In genomic region chr11:44519096-44519949, GRCm38 (mm10) we compare ENCODE assay signal across 8 mouse cellular contexts. TPM values are rescaled to one million over a fixed set of nuclear protein-coding genes. Genes with fewer than 3 reads are reported as not detected.
A peak's percentile ranks its signal among the peaks of the same experiment; 100 is the strongest.
DNase-seq lines count a peak whose midpoint lies in the region; ATAC-seq and TF ChIP-seq lines count a peak whose summit lies in the region.

No protein-coding gene starts in this region.

- H3K4me3 ChIP-seq in forebrain, embryonic 16.5 days (replicated peaks; ENCODE audit: low read length), result peak overlapping the region; percentile 61
- peak overlapping the region; percentile 95 for H3K4me3 ChIP-seq in kidney, postnatal 0 days (replicated peaks; ENCODE audit: low read depth, low read length)
- peak overlapping the region; percentile 98 for H3K4me3 ChIP-seq in midbrain, embryonic 10.5 days
- H3K4me3 ChIP-seq in stomach, embryonic 15.5 days (replicated peaks), result peak overlapping the region; percentile 100

- peak overlapping the region; percentile 70 for H3K9ac ChIP-seq in forebrain, embryonic 16.5 days (replicated peaks; ENCODE audit: low read depth, low read length)
- peak overlapping the region; percentile 91 for H3K9ac ChIP-seq in kidney, postnatal 0 days (ENCODE audit: low read depth, low read length)
- peak overlapping the region; percentile 85 for H3K9ac ChIP-seq in stomach, embryonic 15.5 days

- H3K27me3 ChIP-seq in forebrain, embryonic 16.5 days (replicated peaks; ENCODE audit: control insufficient read depth, insufficient read depth, low read length), result no peaks in the 10 kb centered on the region
- no peaks in the 10 kb centered on the region for H3K27me3 ChIP-seq in kidney, postnatal 0 days (ENCODE audit: insufficient read depth, low read length)
- H3K27me3 ChIP-seq in midbrain, embryonic 10.5 days (ENCODE audit: low read depth, poor library complexity, severe bottlenecking), result no peaks in the 10 kb centered on the region
- H3K27me3 ChIP-seq in stomach, embryonic 15.5 days (replicated peaks), result no peaks in the 10 kb centered on the region

- peak overlapping the region; percentile 87 for H3K27ac ChIP-seq in forebrain, embryonic 16.5 days (ENCODE audit: low read length)
- peak overlapping the region; percentile 95 for H3K27ac ChIP-seq in kidney, postnatal 0 days
- H3K27ac ChIP-seq in midbrain, embryonic 10.5 days (replicated peaks), result peak overlapping the region; percentile 100
- H3K27ac ChIP-seq in stomach, embryonic 15.5 days, result peak overlapping the region; percentile 92

- H3K4me2 ChIP-seq in forebrain, embryonic 16.5 days (ENCODE audit: low read length), result peak overlapping the region; percentile 79
- H3K4me2 ChIP-seq in kidney, postnatal 0 days (ENCODE audit: low read length), result peak overlapping the region; percentile 93
- H3K4me2 ChIP-seq in stomach, embryonic 15.5 days, result peak overlapping the region; percentile 92

- under 1% methylated on average over 35 of the region's 61 CpGs for WGBS in forebrain, embryonic 16.5 days
- under 1% methylated on average over 56 of the region's 61 CpGs for WGBS in kidney, postnatal 0 days
- under 1% methylated on average over 57 of the region's 61 CpGs for WGBS in midbrain, embryonic 10.5 days
- under 1% methylated on average over 42 of the region's 61 CpGs for WGBS in stomach, embryonic 15.5 days

- no peaks in the 10 kb centered on the region for H3K9me3 ChIP-seq in forebrain, embryonic 16.5 days (ENCODE audit: control insufficient read depth, low read length)
- no peaks in the 10 kb centered on the region for H3K9me3 ChIP-seq in kidney, postnatal 0 days (replicated peaks; ENCODE audit: low read length)
- H3K9me3 ChIP-seq in midbrain, embryonic 10.5 days (replicated peaks), result no peaks in the 10 kb centered on the region
- no peaks in the 10 kb centered on the region for H3K9me3 ChIP-seq in stomach, embryonic 15.5 days

- no peaks in the 10 kb centered on the region for H3K36me3 ChIP-seq in forebrain, embryonic 16.5 days (ENCODE audit: control insufficient read depth, insufficient read depth)
- no peaks in the 10 kb centered on the region for H3K36me3 ChIP-seq in kidney, postnatal 0 days (ENCODE audit: insufficient read depth, low read length)
- peaks cover 6% of the 10 kb centered on the region for H3K36me3 ChIP-seq in midbrain, embryonic 10.5 days
- no peaks in the 10 kb centered on the region for H3K36me3 ChIP-seq in stomach, embryonic 15.5 days

- TF ChIP-seq POLR2A in brain, embryonic 14.5 days (IDR thresholded peaks at IDR 0.05; ENCODE audit: borderline replicate concordance, extremely low read depth, insufficient read depth, insufficient read length, poor library complexity, severe bottlenecking), result no peak

- peaks cover 13% of the 10 kb centered on the region for H3K4me1 ChIP-seq in forebrain, embryonic 16.5 days (replicated peaks; ENCODE audit: control insufficient read depth, insufficient read depth, low read length)
- peaks cover 15% of the 10 kb centered on the region; the same call in 1 of the 2 replicates for H3K4me1 ChIP-seq in kidney, postnatal 0 days (replicated peaks; ENCODE audit: insufficient read depth, low read length)
- peaks cover 46% of the 10 kb centered on the region for H3K4me1 ChIP-seq in midbrain, embryonic 10.5 days
- peaks cover 10% of the 10 kb centered on the region; the same call in 1 of the 2 replicates for H3K4me1 ChIP-seq in stomach, embryonic 15.5 days

- peak; percentile 38 to 39 for DNase-seq in adrenal gland, adult 18-20 months (ENCODE audit: low spot score in 2 of 2)
- no peak for DNase-seq in adrenal gland, postnatal 25 days
- DNase-seq in 3134 (ENCODE audit: extremely low read depth, insufficient read length, low spot score), result peak; percentile 50
- DNase-seq in brain, embryonic 14.5 days (ENCODE audit: low read depth), result peak; percentile 61
- peak; percentile 53 for DNase-seq in kidney, postnatal 0 days (ENCODE audit: low spot score)
- DNase-seq in midbrain, embryonic 10.5 days (ENCODE audit: low spot score), result peak; percentile 75

- no peak for TF ChIP-seq CTCF in brain, embryonic 14.5 days (IDR thresholded peaks at IDR 0.05; ENCODE audit: borderline replicate concordance, extremely low read depth, insufficient read depth, insufficient read length)
- TF ChIP-seq CTCF in kidney, postnatal 0 days (IDR thresholded peaks at IDR 0.05; ENCODE audit: low read depth), result no peak

- peak; percentile 54 for ATAC-seq in forebrain, embryonic 16.5 days
- peak; percentile 58 for ATAC-seq in kidney, postnatal 0 days (replicated peaks; ENCODE audit: low FRiP score, low read depth)
- ATAC-seq in stomach, embryonic 15.5 days (ENCODE audit: insufficient read depth, low FRiP score, low read depth), result peak; percentile 32

RNA-seq across cellular contexts. Expression of gene Rnf145, which starts 0.6 kb away (rescaled TPM):
- 10 to 100 TPM; 47.2 to 61.7 TPM for total RNA-seq in adrenal gland, adult 18-20 months (2021)
- 61.7 and 111 TPM in 2 replicates for total RNA-seq in adrenal gland, postnatal 25 days (2021)
- polyA plus RNA-seq in brain, embryonic 14.5 days (2012; rRNA removed), result 179 and 193 TPM in 2 replicates
- 89.0 and 89.5 TPM in 2 replicates for polyA plus RNA-seq in forebrain, embryonic 16.5 days (2015; fragmentation: Nextera tagmentation; extraction: Ambion mirVana)
- polyA plus RNA-seq in kidney, postnatal 0 days (2015; fragmentation: Nextera tagmentation; extraction: Ambion mirVana), result 51.8 and 61.4 TPM in 2 replicates
- polyA plus RNA-seq in midbrain, embryonic 10.5 days (2016; fragmentation: Nextera tagmentation; extraction: Ambion mirVana), result 108 and 120 TPM in 2 replicates
- 63.8 and 64.5 TPM in 2 replicates for polyA plus RNA-seq in stomach, embryonic 15.5 days (2015; fragmentation: Nextera tagmentation; extraction: Ambion mirVana)

RNA-seq across cellular contexts. Expression of gene Ublcp1, which starts 49.0 kb away (rescaled TPM):
- 10 to 100 TPM; 35.5 to 46.2 TPM for total RNA-seq in adrenal gland, adult 18-20 months (2021)
- total RNA-seq in adrenal gland, postnatal 25 days (2021), result 48.2 and 49.6 TPM in 2 replicates
- 53.6 and 62.0 TPM in 2 replicates for polyA plus RNA-seq in brain, embryonic 14.5 days (2012; rRNA removed)
- 53.1 and 55.6 TPM in 2 replicates for polyA plus RNA-seq in forebrain, embryonic 16.5 days (2015; fragmentation: Nextera tagmentation; extraction: Ambion mirVana)
- 71.6 and 74.9 TPM in 2 replicates for polyA plus RNA-seq in kidney, postnatal 0 days (2015; fragmentation: Nextera tagmentation; extraction: Ambion mirVana)
- 72.3 and 74.4 TPM in 2 replicates for polyA plus RNA-seq in midbrain, embryonic 10.5 days (2016; fragmentation: Nextera tagmentation; extraction: Ambion mirVana)
- polyA plus RNA-seq in stomach, embryonic 15.5 days (2015; fragmentation: Nextera tagmentation; extraction: Ambion mirVana), result 53.9 and 57.0 TPM in 2 replicates
